In genomic region chr17:26662978-26663683, GRCm38 (mm10) we compare ENCODE assay signal across 8 mouse cellular contexts. TPM values are rescaled to one million over a fixed set of nuclear protein-coding genes. Genes with fewer than 3 reads are reported as not detected.
DNase-seq lines count a peak whose midpoint lies in the region; ATAC-seq and TF ChIP-seq lines count a peak whose summit lies in the region.

Atp6v0e (plus strand) TSS chr17:26663231.

- 2% methylated on average over 28 of the region's 28 CpGs for WGBS in bone marrow, adult 2 months
- WGBS in embryonic facial prominence, embryonic 15.5 days: 3% methylated on average over 28 of the region's 28 CpGs
- WGBS in kidney, embryonic 14.5 days: 2% methylated on average over 28 of the region's 28 CpGs
- 2% methylated on average over 28 of the region's 28 CpGs for WGBS in limb, embryonic 15.5 days

- peak within 1 kb of the TSS; percentile 67 for H3K4me2 ChIP-seq in embryonic facial prominence, embryonic 15.5 days (replicated peaks)
- H3K4me2 ChIP-seq in kidney, embryonic 14.5 days (replicated peaks; ENCODE audit: low read depth, low read length): peak within 1 kb of the TSS; percentile 74
- peak within 1 kb of the TSS; percentile 69 for H3K4me2 ChIP-seq in limb, embryonic 15.5 days

- no peaks in the 10 kb centered on the region for H3K27me3 ChIP-seq in embryonic facial prominence, embryonic 15.5 days
- H3K27me3 ChIP-seq in kidney, embryonic 14.5 days (ENCODE audit: control insufficient read depth, insufficient read depth, low read length): no peaks in the 10 kb centered on the region; the same call in 1 of the 2 replicates
- H3K27me3 ChIP-seq in limb, embryonic 15.5 days: no peaks in the 10 kb centered on the region; the same call in 1 of the 2 replicates

- peak; percentile 75 for ATAC-seq in embryonic facial prominence, embryonic 15.5 days (ENCODE audit: insufficient number of reproducible peaks, low FRiP score, low TSS enrichment, low read depth)
- ATAC-seq in kidney, embryonic 14.5 days (ENCODE audit: low FRiP score, low TSS enrichment): peak; percentile 90
- ATAC-seq in limb, embryonic 15.5 days (ENCODE audit: insufficient number of reproducible peaks, low FRiP score, low TSS enrichment, low read depth): peak; percentile 55; the same call in 1 of the 2 replicates

- peak; percentile 98 for DNase-seq in 416B (ENCODE audit: low read depth)
- peak; percentile 86 to 92 for DNase-seq in heart, adult 9 months (ENCODE audit: low spot score in 2 of 2)
- DNase-seq in monocyte, adult 2 months (ENCODE audit: low read depth in 1 of 2, low spot score in 2 of 2): peak; percentile 76 to 81
- peak; percentile 91 to 93 for DNase-seq in spleen, postnatal 36 days (ENCODE audit: low spot score in 2 of 2)

- H3K9ac ChIP-seq in embryonic facial prominence, embryonic 15.5 days: peak within 1 kb of the TSS; percentile 39
- H3K9ac ChIP-seq in kidney, embryonic 14.5 days (ENCODE audit: low read depth, low read length): peak within 1 kb of the TSS; percentile 68
- H3K9ac ChIP-seq in limb, embryonic 15.5 days: peak within 1 kb of the TSS; percentile 35; the same call in 1 of the 2 replicates

- no peaks in the 10 kb centered on the region for H3K36me3 ChIP-seq in embryonic facial prominence, embryonic 15.5 days
- no peaks in the 10 kb centered on the region for H3K36me3 ChIP-seq in kidney, embryonic 14.5 days (ENCODE audit: control insufficient read depth, insufficient read depth, low read length)
- H3K36me3 ChIP-seq in limb, embryonic 15.5 days: no peaks in the 10 kb centered on the region

- 0 out of 2 replicates have a peak within 1 kb of the TSS, but pooled peaks have one; percentile 1 for H3K27ac ChIP-seq in bone marrow, adult 2 months (ENCODE audit: control insufficient read depth, insufficient read depth, low read depth, low read length, poor library complexity)
- no peak within 1 kb of the TSS; the same call in 1 of the 2 replicates for H3K27ac ChIP-seq in embryonic facial prominence, embryonic 15.5 days (replicated peaks)
- H3K27ac ChIP-seq in kidney, embryonic 14.5 days (ENCODE audit: low read depth, low read length): no peak within 1 kb of the TSS
- no peak within 1 kb of the TSS for H3K27ac ChIP-seq in limb, embryonic 15.5 days

- H3K4me1 ChIP-seq in bone marrow, adult 2 months (ENCODE audit: control insufficient read depth, insufficient read depth, low read length): peaks cover 1% of the 10 kb centered on the region; the same call in 1 of the 2 replicates
- peaks cover 13% of the 10 kb centered on the region for H3K4me1 ChIP-seq in embryonic facial prominence, embryonic 15.5 days
- H3K4me1 ChIP-seq in kidney, embryonic 14.5 days (ENCODE audit: control insufficient read depth, insufficient read depth, low read length): peaks cover 5% of the 10 kb centered on the region
- peaks cover 7% of the 10 kb centered on the region for H3K4me1 ChIP-seq in limb, embryonic 15.5 days

- TF ChIP-seq CTCF in bone marrow, adult 2 months (IDR thresholded peaks at IDR 0.05; ENCODE audit: control insufficient read depth, insufficient read depth, low read length): peak; percentile 95

- H3K9me3 ChIP-seq in embryonic facial prominence, embryonic 15.5 days (replicated peaks): no peaks in the 10 kb centered on the region
- no peaks in the 10 kb centered on the region for H3K9me3 ChIP-seq in kidney, embryonic 14.5 days (ENCODE audit: control insufficient read depth, low read length)
- H3K9me3 ChIP-seq in limb, embryonic 15.5 days: no peaks in the 10 kb centered on the region

- H3K4me3 ChIP-seq in bone marrow, adult 2 months (replicated peaks; ENCODE audit: control insufficient read depth, low read depth, low read length): peak within 1 kb of the TSS; percentile 61
- H3K4me3 ChIP-seq in embryonic facial prominence, embryonic 15.5 days (replicated peaks): peak within 1 kb of the TSS; percentile 75
- H3K4me3 ChIP-seq in kidney, embryonic 14.5 days (ENCODE audit: low read length): peak within 1 kb of the TSS; percentile 61
- H3K4me3 ChIP-seq in limb, embryonic 15.5 days: peak within 1 kb of the TSS; percentile 60

- TF ChIP-seq POLR2A in bone marrow, adult 2 months (IDR thresholded peaks at IDR 0.05; ENCODE audit: borderline replicate concordance, control insufficient read depth, low read depth, low read length): peak; percentile 72

RNA-seq across cellular contexts. Expression of gene Atp6v0e, which starts in this region (rescaled TPM):
- polyA plus RNA-seq in bone marrow, adult 2 months (2011; ENCODE audit: insufficient read depth, insufficient read length, low replicate concordance, missing spikeins): 80.6 and 112 TPM in 2 replicates
- 255 and 256 TPM in 2 replicates for polyA plus RNA-seq in embryonic facial prominence, embryonic 15.5 days (2015; fragmentation: Nextera tagmentation; extraction: Ambion mirVana)
- 192 and 214 TPM in 2 replicates for polyA plus RNA-seq in kidney, embryonic 14.5 days (2014; fragmentation: Nextera tagmentation; extraction: Ambion mirVana)
- polyA plus RNA-seq in limb, embryonic 15.5 days (2015; fragmentation: Nextera tagmentation; extraction: Ambion mirVana): 247 and 248 TPM in 2 replicates
